Mouse (Mus musculus) forebrain, embryonic 14.5 days (tissue): ENCODE measurements around the gene Ahr. TPM values are rescaled to one million over a fixed set of nuclear protein-coding genes. Genes with fewer than 3 reads are reported as not detected.

Experiments used
- ATAC-seq: fragments of 200-750 bp; cut with Nextera tagmentation; 2 replicates; pipeline ENCODE4 v1.8.0; 2017; ENCODE audit warnings: mild to moderate bottlenecking, moderate library complexity
- DNase-seq: peaks from one replicate; pipeline ENCODE4 v3.0.0-alpha.2; 2015; ENCODE audit warnings: low spot score
- H3K27ac ChIP-seq: fragments of 300-500 bp; sonication (generic); 2 replicates; pipeline ENCODE4 v1.5.1; 2014; ENCODE audit warnings: low read depth, mild to moderate bottlenecking, control low read depth, low read length, moderate library complexity
- H3K27me3 ChIP-seq: fragments of 300-500 bp; sonication (generic); replicated peaks from 2 replicates; pipeline ENCODE4 v1.6.1; 2014; ENCODE audit warnings: low read length, control low read depth, mixed read lengths; ENCODE audit not compliant: control insufficient read depth, insufficient read depth
- H3K36me3 ChIP-seq: fragments of 300-500 bp; sonication (generic); 2 replicates; pipeline ENCODE4 v1.6.1; 2014; ENCODE audit warnings: low read length, control low read depth; ENCODE audit not compliant: control insufficient read depth, insufficient read depth
- H3K4me1 ChIP-seq: fragments of 300-500 bp; sonication (generic); 2 replicates; pipeline ENCODE4 v1.6.1; 2014; ENCODE audit warnings: antibody characterized with exemption, low read length, control low read depth; ENCODE audit not compliant: control insufficient read depth, insufficient read depth
- H3K4me2 ChIP-seq: fragments of 300-500 bp; sonication (generic); 2 replicates; pipeline ENCODE4 v1.6.1; 2014; ENCODE audit warnings: mild to moderate bottlenecking, control low read depth, low read length
- H3K4me3 ChIP-seq: fragments of 300-500 bp; sonication (generic); 2 replicates; pipeline ENCODE4 v1.5.1; 2014; ENCODE audit warnings: low read depth, low read length, control low read depth
- H3K9ac ChIP-seq: fragments of 300-500 bp; sonication (generic); 2 replicates; pipeline ENCODE4 v1.6.1; 2014; ENCODE audit warnings: mild to moderate bottlenecking, low read length, control low read depth, moderate library complexity
- H3K9me3 ChIP-seq: fragments of 300-500 bp; sonication (generic); replicated peaks from 2 replicates; pipeline ENCODE4 v1.6.1; 2016; ENCODE audit warnings: low read length, control low read depth, mixed read lengths; ENCODE audit not compliant: control insufficient read depth
- WGBS: fragments of 180-500 bp; shearing (Covaris S2); extraction: QIAGEN DNeasy Blood & Tissue Kit; methylation state at CpG from one replicate; pipeline ENCODE4 v1.1.7; 2014; 5-methylcytosine and 5-hydroxymethylcytosine counted together
- polyA plus RNA-seq: library from polyadenylated mRNA; unstranded; fragments of >200 nt; fragmentation: Nextera tagmentation; extraction: Ambion mirVana; gene quantifications from 2 replicates; pipeline ENCODE4 v1.2.1, GENCODE M21; 2014

Ahr gene
- polyA plus RNA-seq, 1 experiment from 2014 or later, result 1.3 TPM

- no peak overlapping the region for H3K4me2 ChIP-seq
- no peaks in the 10 kb centered on the region for H3K4me1 ChIP-seq
- DNase-seq, result no peak
- H3K27ac ChIP-seq, result no peak overlapping the region
- WGBS, result 92% methylated on average over 9 of the region's 9 CpGs
- no peaks in the 10 kb centered on the region for H3K36me3 ChIP-seq
- H3K4me3 ChIP-seq, result no peak overlapping the region
- no peaks in the 10 kb centered on the region for H3K9me3 ChIP-seq
- no peak overlapping the region for H3K9ac ChIP-seq
- no peak for ATAC-seq
- no peaks in the 10 kb centered on the region for H3K27me3 ChIP-seq
Observed at GRCm38 (mm10) chr12:35522585-35523103, 12.2 kb downstream of the Ahr start.

DNA sequence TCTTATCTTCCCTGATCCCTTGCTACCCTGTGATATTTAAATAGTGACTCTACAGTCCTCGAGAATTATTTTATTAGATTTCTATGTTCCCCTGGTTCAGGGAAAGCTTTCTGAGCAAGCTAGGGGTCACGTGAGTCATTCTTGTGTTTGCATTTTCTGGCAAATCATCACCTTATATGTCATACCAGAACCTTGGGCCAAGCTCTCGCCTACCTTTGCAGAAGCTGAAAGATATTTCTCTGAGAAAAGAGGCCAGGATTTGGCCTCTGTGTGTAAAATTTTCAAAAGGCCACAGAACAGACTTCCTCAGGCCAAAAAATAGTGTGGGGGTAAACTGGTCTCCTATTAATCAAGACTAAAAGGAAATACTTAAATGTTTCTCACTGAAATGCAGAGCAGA lies 19.2 kb downstream of the Ahr start:
- H3K27ac ChIP-seq, result no peak overlapping the region
- DNase-seq, result no peak
- 69% methylated on average over 3 of the region's 3 CpGs for WGBS

DNA sequence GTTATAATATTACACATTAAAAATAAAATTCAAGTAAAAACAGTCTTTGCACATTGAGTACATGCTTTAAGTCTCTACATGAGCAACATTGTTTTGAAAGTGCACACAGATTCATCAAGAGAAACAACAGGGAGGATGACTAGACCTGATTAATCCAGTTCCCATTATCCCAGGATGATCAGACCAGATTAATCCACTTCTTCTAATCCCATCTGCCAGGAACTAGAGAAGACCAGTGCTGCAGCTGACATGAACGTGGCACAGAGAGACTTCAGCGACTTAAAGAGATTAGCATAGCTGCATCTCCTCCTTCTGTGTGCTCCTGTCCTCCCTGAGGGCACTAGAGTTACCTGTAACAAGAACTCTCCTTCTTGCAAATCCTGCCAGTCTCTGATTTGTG lies 20.2 kb downstream of the Ahr start:
- DNase-seq (no peak), ATAC-seq (no peak)
- H3K9me3 ChIP-seq, result no peaks in the 10 kb centered on the region
- H3K4me1 ChIP-seq, result no peaks in the 10 kb centered on the region
- WGBS, result 53% methylated on average over 2 of the region's 2 CpGs
- H3K4me2 ChIP-seq, result no peak overlapping the region
- H3K9ac ChIP-seq, result no peak overlapping the region
- no peak overlapping the region for H3K4me3 ChIP-seq
- H3K27me3 ChIP-seq, result no peaks in the 10 kb centered on the region
- H3K27ac ChIP-seq, result no peak overlapping the region
- H3K36me3 ChIP-seq, result no peaks in the 10 kb centered on the region

More for the DNA sequence above, 19.2 kb downstream of the Ahr start:
- no peak for ATAC-seq
- Histone ChIP-seq H3K9ac (no peak overlapping the region), H3K36me3 (no peaks in the 10 kb centered on the region), H3K27me3 (no peaks in the 10 kb centered on the region), H3K9me3 (no peaks in the 10 kb centered on the region), H3K4me3 (no peak overlapping the region), H3K4me2 (no peak overlapping the region), H3K4me1 (no peaks in the 10 kb centered on the region)

DNA sequence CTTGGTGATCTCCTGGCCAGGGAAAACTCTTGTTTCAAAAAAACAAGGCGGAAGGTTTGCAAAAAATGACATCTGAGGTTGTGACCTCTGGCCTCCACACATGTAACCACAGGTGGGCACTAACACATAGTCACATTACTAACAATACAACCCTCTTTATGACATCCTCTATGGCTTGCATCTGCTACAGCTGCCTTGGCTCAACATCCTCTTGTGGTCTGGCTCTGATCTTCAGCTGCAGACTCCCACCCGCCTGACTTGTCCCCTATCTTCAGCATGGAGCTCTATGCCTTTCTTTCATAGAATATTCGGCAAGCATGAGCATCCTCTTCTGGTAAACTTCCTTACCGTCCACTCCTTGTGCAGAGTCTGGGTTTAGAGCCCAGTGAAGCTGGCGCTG lies 24.1 kb downstream of the Ahr start:
- ATAC-seq, result no peak
- WGBS, result 94% methylated on average over 5 of the region's 5 CpGs

DNA sequence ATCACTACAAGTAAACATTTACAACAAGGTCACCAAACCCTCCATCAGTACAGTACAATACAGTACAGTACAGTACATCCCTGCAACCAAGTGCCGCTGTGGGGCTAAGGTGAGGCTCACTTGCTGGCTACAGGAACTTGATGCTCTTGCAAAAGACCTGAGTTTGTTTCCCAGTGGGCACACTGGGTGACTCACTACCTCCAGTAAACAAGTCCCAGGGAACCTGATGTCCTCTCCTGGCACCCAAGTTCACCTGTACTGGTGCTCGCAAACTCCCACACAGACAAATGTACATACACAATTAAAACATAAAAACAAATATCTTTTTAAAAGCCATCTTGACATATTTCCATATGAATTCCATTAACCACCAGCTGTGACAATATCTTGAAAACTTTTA lies 28.5 kb downstream of the Ahr start:
- H3K27ac ChIP-seq, result no peak overlapping the region
- no peaks in the 10 kb centered on the region for H3K27me3 ChIP-seq
- no peak overlapping the region for H3K9ac ChIP-seq
- H3K36me3 ChIP-seq, result no peaks in the 10 kb centered on the region
- ATAC-seq (no peak), DNase-seq (no peak)
- H3K4me1 ChIP-seq, result no peaks in the 10 kb centered on the region
- WGBS, result 100% methylated on average over 2 of the region's 2 CpGs
- H3K4me3 ChIP-seq, result no peak overlapping the region
- no peaks in the 10 kb centered on the region for H3K9me3 ChIP-seq
- H3K4me2 ChIP-seq, result no peak overlapping the region

More for the DNA sequence above, 24.1 kb downstream of the Ahr start:
- Histone ChIP-seq H3K27me3 (no peaks in the 10 kb centered on the region), H3K9me3 (no peaks in the 10 kb centered on the region), H3K4me1 (no peaks in the 10 kb centered on the region), H3K36me3 (no peaks in the 10 kb centered on the region), H3K4me2 (no peak overlapping the region), H3K9ac (no peak overlapping the region), H3K4me3 (no peak overlapping the region), H3K27ac (no peak overlapping the region)
- no peak for DNase-seq

- H3K9me3 ChIP-seq, result no peaks in the 10 kb centered on the region
- H3K4me1 ChIP-seq, result no peaks in the 10 kb centered on the region
- no peaks in the 10 kb centered on the region for H3K27me3 ChIP-seq
- H3K36me3 ChIP-seq, result no peaks in the 10 kb centered on the region
- no peak overlapping the region for H3K9ac ChIP-seq
- no peak overlapping the region for H3K4me2 ChIP-seq
- H3K27ac ChIP-seq, result no peak overlapping the region
- 94% methylated on average over 15 of the region's 15 CpGs for WGBS
- no peak overlapping the region for H3K4me3 ChIP-seq
- DNase-seq (no peak), ATAC-seq (no peak)
Observed at GRCm38 (mm10) chr12:35504081-35504480, 30.8 kb downstream of the Ahr start.

DNA sequence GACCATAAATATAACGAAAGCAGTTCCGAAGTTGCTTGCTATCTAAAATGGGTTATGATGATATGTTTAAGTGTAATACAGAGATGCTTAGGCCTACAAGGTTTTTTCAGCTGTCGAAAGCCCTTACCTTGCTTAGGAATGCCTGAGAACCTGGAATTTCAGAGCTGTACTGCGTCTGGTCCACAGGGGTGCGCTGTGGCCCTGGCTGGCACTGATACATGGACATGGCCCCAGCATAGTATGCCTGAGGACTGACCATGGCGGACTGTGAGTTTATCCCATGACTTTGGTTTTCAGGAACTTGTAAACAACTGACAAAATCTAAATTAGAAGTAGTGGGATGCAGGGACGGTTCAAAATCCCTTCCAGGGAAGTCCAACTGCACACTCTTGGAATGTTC lies 31.3 kb downstream of the Ahr start:
- no peak overlapping the region for H3K4me2 ChIP-seq
- no peaks in the 10 kb centered on the region for H3K36me3 ChIP-seq
- no peak for DNase-seq
- H3K27ac ChIP-seq, result no peak overlapping the region
- no peaks in the 10 kb centered on the region for H3K9me3 ChIP-seq
- no peaks in the 10 kb centered on the region for H3K27me3 ChIP-seq
- H3K9ac ChIP-seq, result no peak overlapping the region
- no peak for ATAC-seq
- H3K4me3 ChIP-seq, result no peak overlapping the region
- WGBS, result 90% methylated on average over 7 of the region's 7 CpGs
- no peaks in the 10 kb centered on the region for H3K4me1 ChIP-seq

GRCm38 (mm10) chr12:35501476-35501875 lies 33.4 kb downstream of the Ahr start:
- Histone ChIP-seq H3K27me3 (no peaks in the 10 kb centered on the region), H3K36me3 (no peaks in the 10 kb centered on the region), H3K27ac (no peak overlapping the region), H3K9ac (no peak overlapping the region), H3K9me3 (no peaks in the 10 kb centered on the region), H3K4me3 (no peak overlapping the region), H3K4me2 (no peak overlapping the region), H3K4me1 (no peaks in the 10 kb centered on the region)
- DNase-seq (no peak), ATAC-seq (no peak)
- WGBS, result 6% methylated on average over 2 of the region's 2 CpGs

- Histone ChIP-seq H3K4me3 (no peak overlapping the region), H3K27ac (no peak overlapping the region), H3K27me3 (no peaks in the 10 kb centered on the region), H3K4me2 (no peak overlapping the region), H3K36me3 (no peaks in the 10 kb centered on the region), H3K9me3 (no peaks in the 10 kb centered on the region), H3K4me1 (no peaks in the 10 kb centered on the region), H3K9ac (no peak overlapping the region)
- DNase-seq (no peak), ATAC-seq (no peak)
- 78% methylated on average over 4 of the region's 4 CpGs for WGBS
Observed at GRCm38 (mm10) chr12:35495195-35495594, 39.6 kb downstream of the Ahr start.
